Mouse (Mus musculus): ENCODE results near the gene Zfp637.
A peak's percentile ranks its signal among the peaks of the same experiment; 100 is the strongest.
"Not testable (repeated sequence)": the region's sequence is repeated elsewhere in the genome, so short reads cannot be mapped to it uniquely, and the experiment has no call there.

Zfp637 gene

GRCm38 (mm10) chr6:117863751-117864150 lies 22.8 kb downstream of the Zfp637 start:
- DNase-seq (ENCODE audit: low spot score in 2 of 2): no peak

DNA sequence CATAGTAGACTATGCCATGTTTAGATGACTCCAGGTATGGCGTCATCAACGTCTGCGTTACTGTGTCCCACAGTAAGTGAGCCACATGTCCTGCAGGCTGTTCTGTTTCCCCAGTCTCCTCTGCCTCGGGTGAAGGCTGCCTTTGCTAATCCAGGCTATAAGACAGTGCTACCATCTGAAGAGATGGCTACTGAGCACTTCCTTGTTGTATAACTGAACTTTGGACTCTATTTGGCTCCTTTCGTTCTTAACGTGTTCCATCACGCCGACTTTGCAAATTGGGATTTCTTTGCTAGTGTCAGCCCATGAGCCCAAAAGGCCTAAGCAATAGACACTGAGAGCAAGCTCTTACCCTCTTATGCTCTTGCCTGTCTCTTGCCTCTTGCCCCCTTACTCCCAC lies 27.2 kb downstream of the Zfp637 start:
- no peak for DNase-seq (ENCODE audit: low spot score in 2 of 2)

DNA sequence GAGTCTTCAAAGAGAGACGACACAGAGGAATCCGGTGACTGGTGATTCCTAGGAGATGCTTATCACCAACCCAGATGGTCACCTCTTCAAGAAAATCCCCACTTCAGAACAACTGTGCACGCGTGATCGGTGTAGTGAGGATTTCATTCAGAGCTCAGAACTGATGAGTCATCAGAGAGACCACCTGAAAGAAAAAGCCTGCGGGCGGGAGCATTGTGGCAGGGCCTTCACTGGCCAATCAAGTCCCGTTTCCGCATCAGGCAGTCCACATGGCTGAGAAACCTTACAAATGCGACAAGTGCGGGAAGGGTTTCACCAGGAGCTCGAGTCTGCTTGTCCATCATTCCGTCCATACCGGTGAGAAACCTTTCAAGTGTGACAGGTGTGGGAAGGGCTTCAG lies 30.1 kb downstream of the Zfp637 start:
- no peak for DNase-seq (ENCODE audit: low spot score in 2 of 2)

- not testable (repeated sequence) for DNase-seq (ENCODE audit: low spot score in 2 of 2)
Measured at GRCm38 (mm10) chr6:117873450-117873849, 32.5 kb downstream of the Zfp637 start.

- DNase-seq (ENCODE audit: low spot score in 2 of 2): no peak
Measured at GRCm38 (mm10) chr6:117874621-117875281, 33.8 kb downstream of the Zfp637 start.

GRCm38 (mm10) chr6:117878700-117879407 lies 37.9 kb downstream of the Zfp637 start:
- DNase-seq (ENCODE audit: low spot score in 2 of 2): peak in 1 of 2 experiments; percentile 83

DNA sequence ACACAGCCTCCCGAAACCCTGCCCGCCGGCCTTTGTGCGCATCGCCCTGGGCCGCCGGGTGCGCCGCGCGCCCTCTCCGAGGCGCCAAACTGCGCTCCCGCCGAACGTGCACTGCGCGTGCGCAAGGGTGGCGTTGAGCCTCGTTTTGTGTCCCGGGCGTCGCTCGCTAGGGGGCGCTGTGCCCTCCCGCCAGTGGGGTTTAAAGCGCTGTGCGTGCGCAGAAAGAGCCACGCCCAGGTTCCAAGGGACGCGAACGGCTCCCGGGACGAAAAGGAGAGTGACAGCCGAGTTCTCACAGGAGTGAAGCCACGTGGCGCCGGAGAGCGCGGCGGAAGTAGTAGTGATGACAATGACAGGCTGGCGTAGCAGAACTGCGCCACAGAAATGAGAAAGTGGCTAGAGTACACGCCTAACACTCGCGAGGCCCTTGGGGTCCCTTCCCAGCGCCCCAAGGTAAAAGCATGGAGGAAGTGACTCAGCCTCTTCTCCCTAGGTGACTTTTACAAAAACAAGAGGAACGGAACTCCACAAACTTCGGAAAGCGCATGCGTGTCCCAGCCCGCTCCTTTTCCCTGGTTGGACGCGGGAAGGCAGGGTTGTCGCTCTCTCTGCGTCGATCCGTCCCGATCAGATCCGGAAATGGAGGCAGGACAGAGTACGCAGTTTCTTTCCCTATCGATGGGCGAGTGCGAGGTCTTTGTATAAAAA lies 38.6 kb downstream of the Zfp637 start:
- DNase-seq (ENCODE audit: low spot score in 2 of 2): peak; percentile 97 to 100

DNA sequence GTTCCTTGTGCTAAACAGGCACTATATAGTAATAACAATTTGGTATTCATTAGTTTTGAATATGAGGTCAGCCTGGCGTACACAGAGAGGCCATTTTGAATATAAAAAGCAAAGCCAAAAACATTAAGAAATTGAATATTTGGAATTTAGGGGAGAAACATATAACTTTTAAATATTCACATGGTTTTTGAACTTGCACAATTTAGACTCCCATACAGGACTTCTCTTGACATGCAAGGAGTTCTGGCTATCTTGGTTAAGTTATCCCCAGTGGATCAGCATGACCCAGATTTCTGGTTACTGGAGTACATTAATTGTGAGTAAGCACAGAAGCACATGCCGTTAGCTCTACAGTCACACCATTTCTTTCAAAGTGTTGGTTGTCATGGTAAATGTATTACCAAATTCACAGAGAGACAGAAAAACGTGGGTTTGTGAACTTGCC lies 39.4 kb downstream of the Zfp637 start:
- DNase-seq (ENCODE audit: low spot score in 2 of 2): no peak

DNA sequence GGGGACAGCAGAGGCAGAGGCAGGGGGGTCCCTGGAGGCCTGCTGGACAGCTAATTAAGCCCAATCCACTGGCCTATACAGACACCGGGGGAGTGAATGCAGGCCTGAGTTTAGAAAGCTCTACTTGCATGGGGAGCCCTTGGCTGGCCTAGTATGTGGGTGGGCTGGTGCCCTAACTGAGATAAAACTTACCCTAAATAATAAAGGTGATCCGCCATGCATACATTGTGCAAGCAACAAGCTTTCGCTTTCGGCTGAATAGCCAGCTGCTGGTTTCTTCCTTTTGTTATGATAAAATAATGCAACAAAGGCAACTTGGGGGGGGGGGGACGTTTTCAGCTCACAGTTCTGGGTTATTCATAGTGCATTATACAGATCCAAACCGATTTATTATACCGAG lies 40.2 kb downstream of the Zfp637 start:
- no peak for DNase-seq (ENCODE audit: low spot score in 2 of 2)

DNA sequence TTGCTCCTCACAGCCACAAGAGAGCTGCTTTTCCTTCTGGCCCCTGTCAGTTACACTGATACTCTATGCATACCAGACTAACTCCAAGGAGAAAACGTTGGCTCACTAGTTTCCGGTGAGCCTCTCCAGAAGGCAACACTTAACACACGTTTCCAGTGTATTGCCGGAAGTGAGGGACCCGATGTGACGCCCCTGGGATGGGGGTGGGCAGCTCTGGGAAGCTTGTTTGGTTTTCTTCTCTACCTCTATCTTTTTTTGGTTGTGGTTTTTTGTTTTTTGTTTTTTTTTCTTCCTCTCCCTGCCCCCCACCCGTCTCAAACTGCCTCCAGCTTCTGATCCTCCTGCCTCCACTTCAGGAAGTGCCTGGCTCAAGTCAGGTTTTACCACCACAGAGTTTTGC lies 41.0 kb downstream of the Zfp637 start:
- no peak for DNase-seq (ENCODE audit: low spot score in 2 of 2)

- DNase-seq (ENCODE audit: low spot score in 2 of 2): no peak
Measured at GRCm38 (mm10) chr6:117885943-117886342, 45.0 kb downstream of the Zfp637 start.

- DNase-seq (ENCODE audit: low spot score in 2 of 2): no peak
Measured at GRCm38 (mm10) chr6:117888032-117888431, 47.1 kb downstream of the Zfp637 start.

DNA sequence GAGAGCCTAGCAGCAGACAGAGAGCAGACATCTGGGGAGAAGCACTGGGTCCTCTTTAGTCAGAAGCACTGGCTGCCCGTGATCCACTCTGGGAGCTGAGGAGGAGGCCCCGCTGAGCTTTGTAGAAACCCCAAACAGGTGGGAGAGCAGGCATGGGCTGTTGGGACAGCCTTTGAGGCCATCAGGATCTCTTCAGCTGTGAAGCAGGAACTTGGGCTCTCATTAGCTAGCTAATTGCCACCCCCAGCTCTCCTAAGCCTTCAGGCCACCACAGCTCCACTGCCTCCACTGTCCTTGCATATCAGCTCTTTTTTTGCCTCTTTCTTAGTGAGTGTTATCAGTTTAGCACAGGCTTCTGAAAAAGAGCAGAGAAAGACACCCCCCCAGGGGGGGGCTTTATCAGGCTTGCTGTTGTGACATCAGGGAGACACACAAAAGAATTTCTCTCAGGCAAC lies 47.7 kb downstream of the Zfp637 start:
- DNase-seq (ENCODE audit: low spot score in 2 of 2): no peak

- no peak for DNase-seq (ENCODE audit: low spot score in 2 of 2)
Measured at GRCm38 (mm10) chr6:117890257-117890656, 49.3 kb downstream of the Zfp637 start.

- DNase-seq (ENCODE audit: low spot score in 2 of 2): no peak
Measured at GRCm38 (mm10) chr6:117891369-117892160, 50.6 kb downstream of the Zfp637 start.

DNA sequence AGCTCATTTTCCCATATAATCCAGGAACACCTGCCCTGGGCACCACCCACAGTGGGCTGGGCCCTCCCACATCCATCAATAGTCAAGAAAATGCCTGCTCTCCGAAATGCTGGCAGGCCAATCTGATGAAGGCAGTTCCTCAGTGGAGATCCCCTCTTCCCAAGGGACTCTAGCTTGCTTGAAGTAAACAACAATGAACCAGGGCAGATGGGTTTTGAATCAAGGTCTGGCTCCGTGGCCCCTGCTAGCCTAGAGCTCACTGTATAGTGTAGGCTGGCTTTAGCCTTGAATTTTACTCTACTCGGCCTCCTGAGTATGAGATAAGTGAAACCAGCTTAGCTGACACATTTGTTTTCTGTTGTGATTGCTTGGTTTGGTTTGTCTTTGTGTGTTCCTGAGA lies 51.4 kb downstream of the Zfp637 start:
- DNase-seq (ENCODE audit: low spot score in 2 of 2): no peak

DNA sequence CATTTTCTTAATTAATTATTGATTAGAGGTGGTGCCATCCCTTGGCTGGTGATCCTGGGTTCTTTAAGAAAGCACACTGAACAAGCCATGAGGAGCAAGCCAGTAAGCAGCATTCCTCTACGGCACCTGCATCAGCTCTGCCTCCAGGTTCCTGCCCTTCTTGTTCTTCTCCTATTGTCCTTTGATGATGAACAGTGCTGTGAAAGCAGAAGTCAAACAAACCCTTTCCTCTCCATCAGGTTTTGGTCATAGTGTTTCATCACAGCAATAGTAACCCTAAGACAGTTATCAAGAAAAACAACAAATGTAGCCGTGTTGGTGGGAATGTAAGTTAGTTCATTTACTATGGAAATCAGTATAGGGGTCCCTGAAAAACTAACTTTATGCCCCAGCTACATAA lies 52.5 kb downstream of the Zfp637 start:
- no peak for DNase-seq (ENCODE audit: low spot score in 2 of 2)

Measured in thymus, postnatal 10 days (tissue).